Comparison of ENCODE assay signal across 12 mouse cellular contexts in the genomic region with DNA sequence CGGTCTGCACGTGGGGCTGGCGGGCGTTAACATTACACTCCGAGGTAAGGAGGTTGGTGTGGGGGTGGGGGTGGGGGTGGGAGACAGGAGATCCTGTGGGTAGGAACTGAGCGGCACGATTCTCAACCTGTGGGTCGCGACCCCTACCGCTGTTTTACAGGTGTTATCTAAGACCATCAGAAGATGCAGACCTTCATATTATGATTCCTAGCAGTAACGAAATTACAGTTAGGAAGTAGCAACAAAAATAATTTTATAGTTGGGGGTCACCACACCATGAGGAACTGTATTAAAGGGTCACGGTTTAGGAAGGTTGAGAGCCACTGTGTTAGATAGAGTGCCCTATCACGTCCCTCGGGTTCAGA. TPM values are rescaled to one million over a fixed set of nuclear protein-coding genes. Genes with fewer than 3 reads are reported as not detected.
DNase-seq lines count a peak whose midpoint lies in the region; ATAC-seq and TF ChIP-seq lines count a peak whose summit lies in the region.
"Had no signal": no experiment of that assay in that cellular context is flagged by ENCODE, and none has a peak within 500 bp of the region (broad histone marks: within the 10 kb centered on the region; RNA-seq: fewer than 3 reads in every experiment).

No protein-coding gene starts in this region.

- WGBS in liver, embryonic 12.5 days (ENCODE audit: insufficient replicate concordance): 5% methylated on average over 14 of the region's 14 CpGs
- 6% methylated on average over 14 of the region's 14 CpGs for WGBS in hindbrain, embryonic 15.5 days
- WGBS in neural tube, embryonic 13.5 days: 4% methylated on average over 14 of the region's 14 CpGs

- H3K4me2 ChIP-seq in liver, embryonic 12.5 days: peak overlapping the region; percentile 56; the same call in 1 of the 2 replicates
- H3K4me2 ChIP-seq in hindbrain, embryonic 15.5 days: peak overlapping the region; percentile 88
- peak overlapping the region; percentile 77 for H3K4me2 ChIP-seq in neural tube, embryonic 13.5 days

- intact Hi-C loops in gastrocnemius, adult 2 months (cut with DNase I): no loop called here
- intact Hi-C loops in gastrocnemius, postnatal 36 days (cut with DNase I): loop anchor here (5.0 kb wide), 1 partner anchor 108 kb away; no protein-coding TSS in a partner anchor

- peaks cover 9% of the 10 kb centered on the region for H3K4me1 ChIP-seq in liver, embryonic 12.5 days
- H3K4me1 ChIP-seq in hindbrain, embryonic 15.5 days (replicated peaks): peaks cover 49% of the 10 kb centered on the region
- H3K4me1 ChIP-seq in neural tube, embryonic 13.5 days (replicated peaks): peaks cover 40% of the 10 kb centered on the region

- DNase-seq in gastrocnemius, adult 2 months: no peak
- no peak for DNase-seq in gastrocnemius, postnatal 36 days
- no peak for DNase-seq in liver
- DNase-seq in left cerebral cortex, adult 11 months (ENCODE audit: low spot score): no peak
- DNase-seq in lung, postnatal 14 days: no peak
- DNase-seq: thymus, adult 18-20 months had no signal

- no peak overlapping the region for H3K27ac ChIP-seq in gastrocnemius, adult 2 months
- H3K27ac ChIP-seq in liver, embryonic 12.5 days: no peak overlapping the region
- H3K27ac ChIP-seq in hindbrain, embryonic 15.5 days (replicated peaks): no peak overlapping the region
- H3K27ac ChIP-seq in neural tube, embryonic 13.5 days (replicated peaks): no peak overlapping the region
- H3K27ac ChIP-seq: left cerebral cortex, adult 2 months had no signal

- no peaks in the 10 kb centered on the region for H3K36me3 ChIP-seq in liver, embryonic 12.5 days
- H3K36me3 ChIP-seq in hindbrain, embryonic 15.5 days: no peaks in the 10 kb centered on the region
- H3K36me3 ChIP-seq in neural tube, embryonic 13.5 days: no peaks in the 10 kb centered on the region

- no peak for TF ChIP-seq CTCF in gastrocnemius, adult 2 months (IDR thresholded peaks at IDR 0.05)

- no peak overlapping the region for H3K9ac ChIP-seq in liver, embryonic 12.5 days
- no peak overlapping the region for H3K9ac ChIP-seq in hindbrain, embryonic 15.5 days
- H3K9ac ChIP-seq in neural tube, embryonic 13.5 days: no peak overlapping the region

- peaks cover 100% of the 10 kb centered on the region for H3K27me3 ChIP-seq in liver, embryonic 12.5 days (replicated peaks)
- peaks cover 71% of the 10 kb centered on the region for H3K27me3 ChIP-seq in hindbrain, embryonic 15.5 days
- peaks cover 99% of the 10 kb centered on the region for H3K27me3 ChIP-seq in neural tube, embryonic 13.5 days

- H3K9me3 ChIP-seq in liver, embryonic 12.5 days (replicated peaks): no peaks in the 10 kb centered on the region
- no peaks in the 10 kb centered on the region for H3K9me3 ChIP-seq in hindbrain, embryonic 15.5 days
- H3K9me3 ChIP-seq in neural tube, embryonic 13.5 days: no peaks in the 10 kb centered on the region

- ATAC-seq in liver, embryonic 12.5 days: no peak
- ATAC-seq in hindbrain, embryonic 15.5 days (ENCODE audit: low FRiP score, low read depth): no peak
- no peak for ATAC-seq in neural tube, embryonic 13.5 days (ENCODE audit: low read depth)

- H3K4me3 ChIP-seq in gastrocnemius, adult 2 months: peak overlapping the region; percentile 65; the same call in 1 of the 2 replicates
- no peak overlapping the region for H3K4me3 ChIP-seq in liver, embryonic 12.5 days
- peak overlapping the region; percentile 38 for H3K4me3 ChIP-seq in hindbrain, embryonic 15.5 days
- H3K4me3 ChIP-seq in neural tube, embryonic 13.5 days: peak overlapping the region; percentile 44; the same call in 1 of the 2 replicates

RNA-seq across cellular contexts. Expression of a gene that starts 1.9 kb away (rescaled TPM):
- total RNA-seq in gastrocnemius, adult 2 months (2021): not detected
- not detected for total RNA-seq in gastrocnemius, postnatal 36 days (2021)
- not detected in 2 replicates for polyA plus RNA-seq in liver, embryonic 12.5 days (2016; fragmentation: Nextera tagmentation; extraction: Ambion mirVana)
- 0.12 and 0.26 TPM in 2 replicates for polyA plus RNA-seq in hindbrain, embryonic 15.5 days (2015; fragmentation: Nextera tagmentation; extraction: Ambion mirVana)
- not detected in 2 replicates for polyA plus RNA-seq in neural tube, embryonic 13.5 days (2015; fragmentation: Nextera tagmentation; extraction: Ambion mirVana)
- total RNA-seq: left cerebral cortex, adult 2 months; megakaryocyte-erythroid progenitor cell, adult 5-6 weeks had no signal
- polyA plus RNA-seq: C2C12 had no signal

RNA-seq across cellular contexts. Expression of a gene that starts 2.4 kb away (rescaled TPM):
- total RNA-seq in gastrocnemius, adult 2 months (2021): under 1 TPM; 0.06 to 0.13 TPM
- total RNA-seq in gastrocnemius, postnatal 36 days (2021): under 1 TPM in 1 of 2 experiments, not detected in 1; 0.17 TPM
- polyA plus RNA-seq in liver, embryonic 12.5 days (2016; fragmentation: Nextera tagmentation; extraction: Ambion mirVana): not detected in 2 replicates
- not detected in 2 replicates for polyA plus RNA-seq in hindbrain, embryonic 15.5 days (2015; fragmentation: Nextera tagmentation; extraction: Ambion mirVana)
- not detected in 2 replicates for polyA plus RNA-seq in neural tube, embryonic 13.5 days (2015; fragmentation: Nextera tagmentation; extraction: Ambion mirVana)
- total RNA-seq: left cerebral cortex, adult 2 months; megakaryocyte-erythroid progenitor cell, adult 5-6 weeks had no signal

RNA-seq across cellular contexts. Expression of a gene that starts 12.9 kb away (rescaled TPM):
- total RNA-seq in gastrocnemius, adult 2 months (2021): under 1 TPM; 0.28 to 0.95 TPM
- under 1 TPM; 0.41 to 0.49 TPM for total RNA-seq in gastrocnemius, postnatal 36 days (2021)
- not detected in 2 replicates for polyA plus RNA-seq in liver, embryonic 12.5 days (2016; fragmentation: Nextera tagmentation; extraction: Ambion mirVana)
- 0.23 and 0.52 TPM in 2 replicates for polyA plus RNA-seq in hindbrain, embryonic 15.5 days (2015; fragmentation: Nextera tagmentation; extraction: Ambion mirVana)
- 0.29 TPM in 1 of 2 replicates, not detected in the other for polyA plus RNA-seq in neural tube, embryonic 13.5 days (2015; fragmentation: Nextera tagmentation; extraction: Ambion mirVana)
- total RNA-seq: left cerebral cortex, adult 2 months; megakaryocyte-erythroid progenitor cell, adult 5-6 weeks had no signal

RNA-seq across cellular contexts. Expression of a gene that starts 14.8 kb away (rescaled TPM):
- under 1 TPM; 0.43 to 0.73 TPM for total RNA-seq in gastrocnemius, adult 2 months (2021)
- under 1 TPM; 0.47 to 0.66 TPM for total RNA-seq in gastrocnemius, postnatal 36 days (2021)
- not detected in 2 replicates for polyA plus RNA-seq in liver, embryonic 12.5 days (2016; fragmentation: Nextera tagmentation; extraction: Ambion mirVana)
- polyA plus RNA-seq in hindbrain, embryonic 15.5 days (2015; fragmentation: Nextera tagmentation; extraction: Ambion mirVana): 0.14 and 0.16 TPM in 2 replicates
- 0.06 and 0.13 TPM in 2 replicates for polyA plus RNA-seq in neural tube, embryonic 13.5 days (2015; fragmentation: Nextera tagmentation; extraction: Ambion mirVana)
- total RNA-seq: left cerebral cortex, adult 2 months; megakaryocyte-erythroid progenitor cell, adult 5-6 weeks had no signal
